Mouse (Mus musculus) Patski (cell line): ENCODE results near the gene Siglecg. TPM values are rescaled to one million over a fixed set of nuclear protein-coding genes. Genes with fewer than 3 reads are reported as not detected.

Experiments
- ATAC-seq: fragments of 100-300 bp; one replicate; pipeline ENCODE4 v1.8.0; 2021
- CTCF ChIA-PET: fragments of 350-600 bp; sonication (Branson Sonifier 250); formaldehyde crosslinking; loops from one replicate; lab custom pipeline; 2022; ENCODE audit warnings: inconsistent platforms; lab: Charles Lee
- POLR2A ChIA-PET: fragments of 350-600 bp; sonication (Branson Sonifier 250); formaldehyde crosslinking; loops from one replicate; lab custom pipeline; 2022; ENCODE audit warnings: antibody characterized with exemption, inconsistent platforms; lab: Charles Lee
- DNase-seq: peaks from one replicate; pipeline ENCODE4 v3.0.0-alpha.2; 2011; ENCODE audit warnings: low read depth, low spot score
- H3K27me3 ChIP-seq: fragments of 371-371 bp; one replicate; pipeline ENCODE4 v1.5.1; 2021
- CTCF ChIP-seq: fragments of 100-300 bp; IDR thresholded peaks from one replicate; pipeline ENCODE4 v1.5.1; 2021
- in situ Hi-C: fragments of 300-500 bp; cut with MboI; formaldehyde crosslinking; loops from 3 replicates; pipeline ENCODE4 v1.11.1; 2018; ENCODE audit warnings: low pct_unique_long_range_greater_than_20kb, mixed read lengths
- polyA plus RNA-seq: library from polyadenylated mRNA; unstranded; gene quantifications from one replicate; pipeline ENCODE4 v1.2.3, GENCODE M21; 2021

Gene Siglecg
- polyA plus RNA-seq, 1 experiment from 2014 or later: 0.56 TPM

- ChIA-PET CTCF (interaction anchor here (1.5 kb wide), 1 partner anchor 18 kb away, joined by 3 read pairs; no protein-coding TSS in a partner anchor), POLR2A (no interaction called here)
- in situ Hi-C loops: no loop called here
- no peak for ATAC-seq
- no peak for TF ChIP-seq CTCF
- no peaks in the 10 kb centered on the region for H3K27me3 ChIP-seq
- no peak for DNase-seq
Observed at GRCm38 (mm10) chr7:43417298-43417697, 9.3 kb downstream of the Siglecg start.

- peak; percentile 98 for ATAC-seq
- CTCF ChIA-PET: interaction anchor here (0.6 to 3.4 kb wide), 15 partner anchors 8 to 114 kb away, joined by 3 to 17 read pairs (median 5); partner anchors contain the start of genes Etfb, Gm45233, Nkg7 and Vsig10l
- H3K27me3 ChIP-seq: no peaks in the 10 kb centered on the region
- TF ChIP-seq CTCF: peak; percentile 95
- POLR2A ChIA-PET: interaction anchor here (0.7 to 0.8 kb wide), 2 partner anchors 20 to 918 kb away, joined by 3 read pairs; partner anchors contain the start of gene Zfp141
- in situ Hi-C loops: no loop called here
- no peak for DNase-seq
Observed at GRCm38 (mm10) chr7:43422995-43423617, 15.1 kb downstream of the Siglecg start.

- no peaks in the 10 kb centered on the region for H3K27me3 ChIP-seq
- ChIA-PET CTCF (interaction anchor here (0.7 to 3.4 kb wide), 6 partner anchors 16 to 119 kb away, joined by 3 to 17 read pairs (median 8); partner anchors contain the start of genes Etfb and Gm45233), POLR2A (interaction anchor here (0.6 to 1.1 kb wide), 5 partner anchors 8 to 919 kb away, joined by 3 to 4 read pairs (median 3); partner anchors contain the start of gene Zfp141)
- no peak for TF ChIP-seq CTCF
- in situ Hi-C loops: no loop called here
- ATAC-seq (no peak), DNase-seq (no peak)
Observed at GRCm38 (mm10) chr7:43423991-43424625, 16.1 kb downstream of the Siglecg start.

- in situ Hi-C loops: no loop called here
- DNase-seq (no peak), ATAC-seq (no peak)
- CTCF ChIA-PET: no interaction called here
- POLR2A ChIA-PET: no interaction called here
- no peaks in the 10 kb centered on the region for H3K27me3 ChIP-seq
- no peak for TF ChIP-seq CTCF
Observed at GRCm38 (mm10) chr7:43427406-43427805, 19.4 kb downstream of the Siglecg start, which contains the start of gene Lim2. TSS of gene Lim2 (plus strand) at chr7:43427670.

GRCm38 (mm10) chr7:43429500-43429899 is 21.5 kb downstream of the Siglecg start:
- no peak for ATAC-seq
- TF ChIP-seq CTCF: no peak
- ChIA-PET CTCF (no interaction called here), POLR2A (no interaction called here)
- in situ Hi-C loops: no loop called here
- no peaks in the 10 kb centered on the region for H3K27me3 ChIP-seq
- no peak for DNase-seq

GRCm38 (mm10) chr7:43432891-43433290 is 24.9 kb downstream of the Siglecg start:
- no peaks in the 10 kb centered on the region for H3K27me3 ChIP-seq
- POLR2A ChIA-PET: no interaction called here
- in situ Hi-C loops: no loop called here
- CTCF ChIA-PET: no interaction called here
- TF ChIP-seq CTCF: no peak
- DNase-seq: no peak
- no peak for ATAC-seq

- in situ Hi-C loops: no loop called here
- ChIA-PET POLR2A (no interaction called here), CTCF (interaction anchor here (0.6 to 3.6 kb wide), 2 partner anchors 9 to 12 kb away, joined by 3 to 12 read pairs; partner anchors contain the start of genes Etfb and Gm45233)
- no peak for TF ChIP-seq CTCF
- DNase-seq: no peak
- ATAC-seq: no peak
- no peaks in the 10 kb centered on the region for H3K27me3 ChIP-seq
Observed at GRCm38 (mm10) chr7:43434676-43435075, 26.7 kb downstream of the Siglecg start.

- no peak for DNase-seq
- ChIA-PET POLR2A (no interaction called here), CTCF (interaction anchor here (1.5 to 3.6 kb wide), 2 partner anchors 14 to 24 kb away, joined by 3 to 12 read pairs; no protein-coding TSS in a partner anchor)
- TF ChIP-seq CTCF: no peak
- no peaks in the 10 kb centered on the region for H3K27me3 ChIP-seq
- ATAC-seq: no peak
- in situ Hi-C loops: no loop called here
Observed at GRCm38 (mm10) chr7:43436341-43437255, 28.6 kb downstream of the Siglecg start, which contains the start of gene Nkg7. TSS of gene Nkg7 (plus strand) at chr7:43437073.

GRCm38 (mm10) chr7:43438611-43439010 is 30.6 kb downstream of the Siglecg start:
- ATAC-seq (no peak), DNase-seq (no peak)
- POLR2A ChIA-PET: no interaction called here
- in situ Hi-C loops: no loop called here
- no peaks in the 10 kb centered on the region for H3K27me3 ChIP-seq
- TF ChIP-seq CTCF: no peak
- CTCF ChIA-PET: interaction anchor here (1.5 kb wide), 1 partner anchor 28 kb away, joined by 4 read pairs; no protein-coding TSS in a partner anchor

GRCm38 (mm10) chr7:43440482-43440881 is 32.5 kb downstream of the Siglecg start, which contains the start of gene Cldnd2:
TSS of gene Cldnd2 (plus strand) at chr7:43440782.
- no peak for TF ChIP-seq CTCF
- ChIA-PET POLR2A (interaction anchor here (0.6 to 1.0 kb wide), 2 partner anchors 17 to 61 kb away, joined by 3 to 4 read pairs; no protein-coding TSS in a partner anchor), CTCF (interaction anchor here (0.9 kb wide), 1 partner anchor 27 kb away, joined by 3 read pairs; no protein-coding TSS in a partner anchor)
- DNase-seq (no peak), ATAC-seq (no peak)
- in situ Hi-C loops: loop anchor here (10.0 kb wide), 1 partner anchor 126 kb away; the partner anchor contains the start of gene Zfp715
- H3K27me3 ChIP-seq: no peaks in the 10 kb centered on the region
